Mouse (Mus musculus) midbrain, embryonic 13.5 days (tissue): ENCODE measurements around the gene Sucnr1. TPM values are rescaled to one million over a fixed set of nuclear protein-coding genes. Genes with fewer than 3 reads are reported as not detected.

Experiments used
- ATAC-seq: fragments of 200-750 bp; cut with Nextera tagmentation; 2 replicates; pipeline ENCODE4 v1.8.0; 2017; ENCODE audit warnings: mild to moderate bottlenecking, moderate TSS enrichment, moderate library complexity
- H3K27ac ChIP-seq: fragments of 300-500 bp; sonication (generic); 2 replicates; pipeline ENCODE4 v1.5.1; 2015; ENCODE audit warnings: inconsistent platforms, mild to moderate bottlenecking, moderate library complexity
- H3K27me3 ChIP-seq: fragments of 300-500 bp; sonication (generic); 2 replicates; pipeline ENCODE4 v1.6.1; 2015; ENCODE audit warnings: mild to moderate bottlenecking, inconsistent platforms
- H3K36me3 ChIP-seq: fragments of 300-500 bp; sonication (generic); 2 replicates; pipeline ENCODE4 v1.6.1; 2015; ENCODE audit warnings: mild to moderate bottlenecking, inconsistent platforms
- H3K4me1 ChIP-seq: fragments of 300-500 bp; sonication (generic); replicated peaks from 2 replicates; pipeline ENCODE4 v1.6.1; 2015; ENCODE audit warnings: inconsistent platforms
- H3K4me2 ChIP-seq: fragments of 300-500 bp; sonication (generic); replicated peaks from 2 replicates; pipeline ENCODE4 v1.6.1; 2015; ENCODE audit warnings: moderate library complexity, mild to moderate bottlenecking, inconsistent platforms
- H3K4me3 ChIP-seq: fragments of 300-500 bp; sonication (generic); replicated peaks from 2 replicates; pipeline ENCODE4 v1.5.1; 2015; ENCODE audit warnings: mild to moderate bottlenecking, inconsistent platforms
- H3K9ac ChIP-seq: fragments of 300-500 bp; sonication (generic); replicated peaks from 2 replicates; pipeline ENCODE4 v1.6.1; 2015; ENCODE audit warnings: mild to moderate bottlenecking, inconsistent platforms
- H3K9me3 ChIP-seq: fragments of 300-500 bp; sonication (generic); 2 replicates; pipeline ENCODE4 v1.6.1; 2016; ENCODE audit warnings: mild to moderate bottlenecking, inconsistent platforms
- WGBS: fragments of 180-500 bp; shearing (Covaris S2); methylation state at CpG from one replicate; pipeline ENCODE4 v1.1.7; 2015; 5-methylcytosine and 5-hydroxymethylcytosine counted together
- polyA plus RNA-seq: library from polyadenylated mRNA; unstranded; fragments of >200 nt; fragmentation: Nextera tagmentation; extraction: Ambion mirVana; gene quantifications from 2 replicates; pipeline ENCODE4 v1.2.1, GENCODE M21; 2015

Sucnr1 gene
- polyA plus RNA-seq, 1 experiment from 2014 or later, result not detected

- Histone ChIP-seq H3K4me3 (no peak overlapping the region), H3K27me3 (no peaks in the 10 kb centered on the region), H3K27ac (no peak overlapping the region), H3K9ac (no peak overlapping the region), H3K4me2 (no peak overlapping the region), H3K9me3 (no peaks in the 10 kb centered on the region), H3K36me3 (no peaks in the 10 kb centered on the region), H3K4me1 (no peaks in the 10 kb centered on the region)
- ATAC-seq, result peak; percentile 66; the same call in 1 of the 2 replicates
- WGBS, result 60% methylated on average over 9 of the region's 9 CpGs
These were observed 42.5 kb downstream of the Sucnr1 start for GRCm38 (mm10) chr3:60123859-60124794.

GRCm38 (mm10) chr3:60126564-60126963 lies 44.9 kb downstream of the Sucnr1 start:
- no peak overlapping the region for H3K4me3 ChIP-seq
- H3K4me2 ChIP-seq, result no peak overlapping the region
- no peaks in the 10 kb centered on the region for H3K4me1 ChIP-seq
- 92% methylated on average over 2 of the region's 2 CpGs for WGBS
- no peak for ATAC-seq
- no peak overlapping the region for H3K27ac ChIP-seq
- H3K9ac ChIP-seq, result no peak overlapping the region
- H3K36me3 ChIP-seq, result no peaks in the 10 kb centered on the region
- no peaks in the 10 kb centered on the region for H3K9me3 ChIP-seq
- no peaks in the 10 kb centered on the region for H3K27me3 ChIP-seq

GRCm38 (mm10) chr3:60128282-60128681 lies 46.6 kb downstream of the Sucnr1 start:
- Histone ChIP-seq H3K27ac (no peak overlapping the region), H3K9ac (no peak overlapping the region), H3K27me3 (no peaks in the 10 kb centered on the region), H3K4me2 (no peak overlapping the region), H3K4me1 (no peaks in the 10 kb centered on the region), H3K4me3 (no peak overlapping the region), H3K9me3 (no peaks in the 10 kb centered on the region), H3K36me3 (no peaks in the 10 kb centered on the region)
- ATAC-seq, result no peak
- WGBS, result 86% methylated on average over 2 of the region's 2 CpGs

- Histone ChIP-seq H3K9me3 (no peaks in the 10 kb centered on the region), H3K36me3 (no peaks in the 10 kb centered on the region), H3K4me3 (no peak overlapping the region), H3K9ac (no peak overlapping the region), H3K27ac (no peak overlapping the region), H3K4me1 (no peaks in the 10 kb centered on the region), H3K27me3 (no peaks in the 10 kb centered on the region), H3K4me2 (no peak overlapping the region)
- ATAC-seq, result no peak
- 80% methylated on average over 2 of the region's 2 CpGs for WGBS
These were observed 54.1 kb downstream of the Sucnr1 start for GRCm38 (mm10) chr3:60135801-60136200.

Other genes with a start within 250 kb of the Sucnr1 start
- gene Gm8298, start 220.8 kb upstream of the Sucnr1 start, polyA plus RNA-seq, result not detected in 2 replicates
- gene C130079G13Rik, start 156.7 kb upstream of the Sucnr1 start, polyA plus RNA-seq, result not detected in 2 replicates
- not detected in 2 replicates for gene Aadacl2, start 75.1 kb upstream of the Sucnr1 start, polyA plus RNA-seq
- gene Aadac, start 56.2 kb upstream of the Sucnr1 start, polyA plus RNA-seq, result not detected in 2 replicates